Mouse (Mus musculus): Measurements from ENCODE around the gene Rhoh. TPM values are rescaled to one million over a fixed set of nuclear protein-coding genes. Genes with fewer than 3 reads are reported as not detected.
A peak's percentile ranks its signal among the peaks of the same experiment; 100 is the strongest.

Rhoh gene
- polyA plus RNA-seq, 1 experiment, result 0.63 TPM

- TF ChIP-seq CTCF (IDR thresholded peaks at IDR 0.05; ENCODE audit: control insufficient read depth, insufficient read depth, insufficient replicate concordance, low read depth, low read length) (no peak), POLR2A (IDR thresholded peaks at IDR 0.05; ENCODE audit: control insufficient read depth, low read depth, low read length) (no peak)
- H3K4me3 ChIP-seq (ENCODE audit: control insufficient read depth, low read depth, low read length), result no peak overlapping the region
- no peaks in the 10 kb centered on the region; the same call in 1 of the 2 replicates for H3K4me1 ChIP-seq (ENCODE audit: control insufficient read depth, insufficient read depth, low read length)
- H3K27ac ChIP-seq (ENCODE audit: control insufficient read depth, insufficient read depth, low read depth, low read length), result no peak overlapping the region
- H3K36me3 ChIP-seq (ENCODE audit: control insufficient read depth, insufficient read depth, low read length), result no peaks in the 10 kb centered on the region
- H3K27me3 ChIP-seq (ENCODE audit: control insufficient read depth, insufficient read depth, low read length), result no peaks in the 10 kb centered on the region
These were observed 10.2 kb upstream of the Rhoh start for GRCm38 (mm10) chr5:65850765-65851164.

GRCm38 (mm10) chr5:65854786-65855191 lies 6.2 kb upstream of the Rhoh start:
- peaks cover 2% of the 10 kb centered on the region for H3K4me1 ChIP-seq (ENCODE audit: control insufficient read depth, insufficient read depth, low read length)
- no peak overlapping the region for H3K4me3 ChIP-seq (ENCODE audit: control insufficient read depth, low read depth, low read length)
- no peak overlapping the region for H3K27ac ChIP-seq (ENCODE audit: control insufficient read depth, insufficient read depth, low read depth, low read length)
- no peaks in the 10 kb centered on the region for H3K27me3 ChIP-seq (ENCODE audit: control insufficient read depth, insufficient read depth, low read length)
- H3K36me3 ChIP-seq (ENCODE audit: control insufficient read depth, insufficient read depth, low read length), result no peaks in the 10 kb centered on the region
- no peak for TF ChIP-seq CTCF (IDR thresholded peaks at IDR 0.05; ENCODE audit: control insufficient read depth, insufficient read depth, insufficient replicate concordance, low read depth, low read length)
- no peak for TF ChIP-seq POLR2A (IDR thresholded peaks at IDR 0.05; ENCODE audit: control insufficient read depth, low read depth, low read length)

GRCm38 (mm10) chr5:65855571-65855970 lies 5.4 kb upstream of the Rhoh start:
- Histone ChIP-seq H3K4me3 (ENCODE audit: control insufficient read depth, low read depth, low read length) (no peak overlapping the region), H3K4me1 (ENCODE audit: control insufficient read depth, insufficient read depth, low read length) (peaks cover 2% of the 10 kb centered on the region), H3K27ac (ENCODE audit: control insufficient read depth, insufficient read depth, low read depth, low read length) (no peak overlapping the region), H3K36me3 (ENCODE audit: control insufficient read depth, insufficient read depth, low read length) (no peaks in the 10 kb centered on the region), H3K27me3 (ENCODE audit: control insufficient read depth, insufficient read depth, low read length) (no peaks in the 10 kb centered on the region)
- TF ChIP-seq CTCF (IDR thresholded peaks at IDR 0.05; ENCODE audit: control insufficient read depth, insufficient read depth, insufficient replicate concordance, low read depth, low read length), result no peak
- no peak for TF ChIP-seq POLR2A (IDR thresholded peaks at IDR 0.05; ENCODE audit: control insufficient read depth, low read depth, low read length)

- TF ChIP-seq POLR2A (IDR thresholded peaks at IDR 0.05; ENCODE audit: control insufficient read depth, low read depth, low read length), result no peak
- no peak for TF ChIP-seq CTCF (IDR thresholded peaks at IDR 0.05; ENCODE audit: control insufficient read depth, insufficient read depth, insufficient replicate concordance, low read depth, low read length)
- peaks cover 2% of the 10 kb centered on the region for H3K4me1 ChIP-seq (ENCODE audit: control insufficient read depth, insufficient read depth, low read length)
- H3K27me3 ChIP-seq (ENCODE audit: control insufficient read depth, insufficient read depth, low read length), result no peaks in the 10 kb centered on the region
- H3K36me3 ChIP-seq (ENCODE audit: control insufficient read depth, insufficient read depth, low read length), result no peaks in the 10 kb centered on the region
- H3K4me3 ChIP-seq (ENCODE audit: control insufficient read depth, low read depth, low read length), result no peak overlapping the region
- H3K27ac ChIP-seq (ENCODE audit: control insufficient read depth, insufficient read depth, low read depth, low read length), result no peak overlapping the region
These were observed 4.2 kb upstream of the Rhoh start for GRCm38 (mm10) chr5:65856591-65857411.

- H3K4me3 ChIP-seq (ENCODE audit: control insufficient read depth, low read depth, low read length), result peak overlapping the region; percentile 50
- no peak overlapping the region for H3K27ac ChIP-seq (ENCODE audit: control insufficient read depth, insufficient read depth, low read depth, low read length)
- TF ChIP-seq CTCF (IDR thresholded peaks at IDR 0.05; ENCODE audit: control insufficient read depth, insufficient read depth, insufficient replicate concordance, low read depth, low read length), result no peak
- no peak for TF ChIP-seq POLR2A (IDR thresholded peaks at IDR 0.05; ENCODE audit: control insufficient read depth, low read depth, low read length)
- no peaks in the 10 kb centered on the region for H3K27me3 ChIP-seq (ENCODE audit: control insufficient read depth, insufficient read depth, low read length)
- H3K4me1 ChIP-seq (ENCODE audit: control insufficient read depth, insufficient read depth, low read length), result peaks cover 2% of the 10 kb centered on the region
- no peaks in the 10 kb centered on the region for H3K36me3 ChIP-seq (ENCODE audit: control insufficient read depth, insufficient read depth, low read length)
These were observed 3.1 kb upstream of the Rhoh start for GRCm38 (mm10) chr5:65857935-65858334.

GRCm38 (mm10) chr5:65858355-65858754 lies 2.7 kb upstream of the Rhoh start:
- H3K27ac ChIP-seq (ENCODE audit: control insufficient read depth, insufficient read depth, low read depth, low read length), result no peak overlapping the region
- H3K4me1 ChIP-seq (ENCODE audit: control insufficient read depth, insufficient read depth, low read length), result peaks cover 3% of the 10 kb centered on the region
- H3K36me3 ChIP-seq (ENCODE audit: control insufficient read depth, insufficient read depth, low read length), result no peaks in the 10 kb centered on the region
- TF ChIP-seq CTCF (IDR thresholded peaks at IDR 0.05; ENCODE audit: control insufficient read depth, insufficient read depth, insufficient replicate concordance, low read depth, low read length) (no peak), POLR2A (IDR thresholded peaks at IDR 0.05; ENCODE audit: control insufficient read depth, low read depth, low read length) (no peak)
- no peak overlapping the region for H3K4me3 ChIP-seq (ENCODE audit: control insufficient read depth, low read depth, low read length)
- H3K27me3 ChIP-seq (ENCODE audit: control insufficient read depth, insufficient read depth, low read length), result no peaks in the 10 kb centered on the region

GRCm38 (mm10) chr5:65858898-65859297 lies 2.1 kb upstream of the Rhoh start:
- no peaks in the 10 kb centered on the region for H3K27me3 ChIP-seq (ENCODE audit: control insufficient read depth, insufficient read depth, low read length)
- H3K4me3 ChIP-seq (ENCODE audit: control insufficient read depth, low read depth, low read length), result no peak overlapping the region
- H3K36me3 ChIP-seq (ENCODE audit: control insufficient read depth, insufficient read depth, low read length), result no peaks in the 10 kb centered on the region
- no peak overlapping the region for H3K27ac ChIP-seq (ENCODE audit: control insufficient read depth, insufficient read depth, low read depth, low read length)
- TF ChIP-seq POLR2A (IDR thresholded peaks at IDR 0.05; ENCODE audit: control insufficient read depth, low read depth, low read length) (no peak), CTCF (IDR thresholded peaks at IDR 0.05; ENCODE audit: control insufficient read depth, insufficient read depth, insufficient replicate concordance, low read depth, low read length) (no peak)
- peaks cover 4% of the 10 kb centered on the region for H3K4me1 ChIP-seq (ENCODE audit: control insufficient read depth, insufficient read depth, low read length)
